Mouse (Mus musculus) embryonic fibroblast, embryonic 13.5 days (primary cell): ENCODE measurements around the gene Dgkg. TPM values are rescaled to one million over a fixed set of nuclear protein-coding genes. Genes with fewer than 3 reads are reported as not detected.

Experiments used
- H3K27ac ChIP-seq: 2 replicates; pipeline ENCODE4 v1.5.1; 2012; ENCODE audit warnings: low read length, control low read depth, inconsistent platforms; ENCODE audit not compliant: insufficient read depth
- H3K4me1 ChIP-seq: 2 replicates; pipeline ENCODE4 v1.6.1; 2011; ENCODE audit warnings: low read length; ENCODE audit not compliant: control insufficient read depth, insufficient read depth
- H3K4me3 ChIP-seq: 2 replicates; pipeline ENCODE4 v1.5.1; 2011; ENCODE audit warnings: mild to moderate bottlenecking, control low read depth, low read length; ENCODE audit not compliant: insufficient read depth
- CTCF ChIP-seq: IDR thresholded peaks from 2 replicates; pipeline ENCODE4 v1.5.1; 2011; ENCODE audit warnings: mild to moderate bottlenecking, control low read depth, low read length, moderate library complexity, borderline replicate concordance; ENCODE audit not compliant: insufficient read depth
- POLR2A ChIP-seq: IDR thresholded peaks from 2 replicates; pipeline ENCODE4 v1.6.1; 2011; ENCODE audit warnings: low read depth, mild to moderate bottlenecking, control low read depth, low read length, moderate library complexity
- polyA plus RNA-seq: library from polyadenylated mRNA; stranded (reverse); fragments of >200 nt; gene quantifications from 2 replicates; pipeline ENCODE4 v1.2.4, GENCODE M21; 2011; ENCODE audit warnings: low read depth; ENCODE audit not compliant: missing spikeins, insufficient read length

The Dgkg gene
- polyA plus RNA-seq, 1 experiment = 0.32 TPM

DNA sequence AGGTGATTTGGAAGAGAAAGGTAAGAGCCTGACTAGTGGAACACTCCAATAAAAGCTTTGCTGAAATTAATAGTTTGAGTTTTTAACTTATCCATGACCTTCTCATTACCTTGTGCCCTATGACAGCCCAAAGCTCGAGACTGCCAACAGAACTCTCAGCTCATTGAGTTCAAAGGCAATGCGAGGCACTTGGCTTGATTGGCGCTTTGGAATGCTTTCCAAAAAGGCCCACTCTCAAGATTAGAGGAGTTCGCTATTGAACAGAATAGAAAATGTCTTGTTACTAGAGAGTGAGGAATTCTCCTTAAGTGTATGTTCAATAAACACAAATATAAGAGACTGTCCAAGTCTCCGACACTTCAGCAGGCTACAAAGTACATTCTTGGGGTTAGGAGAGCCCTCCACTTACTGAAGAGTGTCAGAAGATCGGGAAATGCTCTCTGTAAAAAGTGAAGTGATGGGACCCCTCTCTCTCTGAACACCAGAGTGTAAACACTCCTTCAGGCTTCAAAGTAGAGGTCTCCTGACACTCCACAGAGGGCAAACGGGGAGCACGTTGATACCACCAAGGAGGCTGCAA is 120.3 kb downstream of the Dgkg start:
- Histone ChIP-seq H3K4me3 (no peak overlapping the region), H3K4me1 (no peaks in the 10 kb centered on the region), H3K27ac (no peak overlapping the region)
- TF ChIP-seq POLR2A (no peak), CTCF (no peak)

DNA sequence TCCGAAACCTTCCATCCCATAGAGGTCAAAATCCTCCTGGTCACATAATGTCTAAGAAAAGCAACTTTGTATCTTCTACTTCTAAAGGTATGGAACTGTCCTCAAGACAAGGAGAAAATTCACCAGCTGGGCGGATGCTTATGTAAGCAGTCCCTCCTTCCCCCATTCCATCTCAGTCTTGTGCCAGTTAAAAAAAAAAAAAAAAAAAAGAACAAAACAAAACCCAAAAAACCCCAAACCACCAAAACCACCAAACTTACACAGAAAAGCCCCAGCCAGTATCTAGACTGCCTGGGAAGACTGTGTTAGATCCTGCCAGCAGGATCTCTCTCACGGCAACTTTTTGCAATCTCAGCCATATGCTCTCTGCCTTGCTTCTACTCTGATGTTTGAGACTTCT is 123.9 kb downstream of the Dgkg start:
- no peak overlapping the region for H3K27ac ChIP-seq
- TF ChIP-seq CTCF = no peak
- no peak for TF ChIP-seq POLR2A
- H3K4me3 ChIP-seq = no peak overlapping the region
- no peaks in the 10 kb centered on the region for H3K4me1 ChIP-seq

DNA sequence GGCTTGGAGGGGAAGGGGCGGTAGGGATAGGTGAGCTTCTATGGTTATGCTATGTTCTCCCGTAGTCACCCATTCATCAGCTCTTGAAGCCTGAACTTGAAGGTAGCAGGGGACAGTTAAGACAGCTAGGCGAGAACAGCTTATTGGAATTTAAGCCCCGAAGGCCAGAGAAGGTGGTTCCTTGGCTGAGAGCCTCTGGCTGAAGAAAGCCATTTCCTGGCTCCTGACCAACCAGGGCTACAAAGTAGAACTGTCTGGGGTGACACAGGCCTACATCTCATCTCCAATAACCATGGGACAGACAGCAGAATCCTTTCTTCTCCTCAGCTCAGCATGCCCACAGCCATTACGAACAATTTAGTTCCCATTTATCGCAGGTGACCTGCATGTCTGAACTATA is 125.2 kb downstream of the Dgkg start:
- H3K27ac ChIP-seq = no peak overlapping the region
- TF ChIP-seq CTCF = no peak
- no peak for TF ChIP-seq POLR2A
- H3K4me3 ChIP-seq = no peak overlapping the region
- H3K4me1 ChIP-seq = no peaks in the 10 kb centered on the region

DNA sequence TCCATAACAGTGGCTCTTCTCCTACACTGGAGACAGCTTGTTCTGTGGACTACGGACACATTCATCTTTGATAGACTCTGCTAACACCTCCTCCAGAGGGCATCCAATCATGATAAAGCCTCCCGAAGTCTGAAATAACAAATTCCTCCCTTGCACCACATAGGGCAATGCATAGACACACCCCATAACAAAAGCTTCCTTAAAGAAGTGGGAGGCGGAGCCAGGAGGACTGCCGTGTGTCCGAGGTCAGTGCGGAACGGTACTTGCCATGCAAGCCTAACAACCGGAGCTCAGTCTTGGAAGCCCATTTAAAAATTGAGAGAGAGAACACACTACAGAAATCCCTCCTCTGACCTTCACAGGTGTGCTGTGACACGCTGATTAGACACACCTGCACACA is 126.0 kb downstream of the Dgkg start:
- no peak overlapping the region for H3K4me3 ChIP-seq
- no peak overlapping the region for H3K27ac ChIP-seq
- H3K4me1 ChIP-seq = no peaks in the 10 kb centered on the region
- TF ChIP-seq POLR2A (no peak), CTCF (no peak)

DNA sequence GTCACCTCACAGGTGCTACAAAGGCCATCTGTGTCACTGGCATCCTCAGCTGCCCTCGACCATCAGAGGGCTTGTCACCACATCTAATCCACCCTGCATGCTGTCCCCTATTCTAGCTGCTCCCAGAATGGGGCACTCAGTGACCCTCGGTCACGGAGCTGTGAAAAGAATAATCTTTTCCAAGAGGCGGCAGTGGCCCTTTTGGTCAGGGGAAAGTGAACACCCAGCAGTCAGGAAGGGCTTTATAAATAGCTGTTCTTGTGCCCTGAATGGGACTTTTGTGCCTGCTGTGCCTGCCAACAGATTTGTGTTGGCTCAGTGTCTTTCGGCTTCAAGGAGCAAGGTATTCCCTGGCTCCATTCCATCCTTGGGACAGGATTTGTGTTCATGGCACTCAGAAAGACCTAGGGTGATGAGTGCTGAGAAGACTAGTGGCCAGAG is 129.5 kb downstream of the Dgkg start:
- Histone ChIP-seq H3K4me1 (no peaks in the 10 kb centered on the region), H3K4me3 (no peak overlapping the region), H3K27ac (no peak overlapping the region)
- TF ChIP-seq POLR2A = no peak
- TF ChIP-seq CTCF = no peak

DNA sequence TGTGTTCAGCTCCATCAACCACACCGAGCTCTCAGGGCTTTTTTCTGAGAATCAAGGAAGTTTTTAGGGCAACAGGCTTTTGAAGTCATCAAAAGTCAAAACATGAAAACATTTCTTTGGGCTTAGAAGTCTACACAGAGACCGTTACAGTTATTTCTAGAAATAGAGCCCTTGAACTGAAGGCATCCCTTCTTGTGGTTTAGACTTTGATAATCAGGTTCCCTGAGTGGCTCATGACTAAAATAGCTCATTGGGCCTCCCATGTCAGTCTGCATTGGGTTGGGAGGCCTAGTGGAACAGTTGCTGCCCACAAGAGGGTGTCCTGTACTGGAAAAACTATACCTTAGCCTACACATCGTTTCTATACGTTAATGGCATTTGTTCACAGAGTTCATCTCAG is 130.6 kb downstream of the Dgkg start:
- Histone ChIP-seq H3K4me1 (no peaks in the 10 kb centered on the region), H3K27ac (no peak overlapping the region), H3K4me3 (no peak overlapping the region)
- no peak for TF ChIP-seq CTCF

DNA sequence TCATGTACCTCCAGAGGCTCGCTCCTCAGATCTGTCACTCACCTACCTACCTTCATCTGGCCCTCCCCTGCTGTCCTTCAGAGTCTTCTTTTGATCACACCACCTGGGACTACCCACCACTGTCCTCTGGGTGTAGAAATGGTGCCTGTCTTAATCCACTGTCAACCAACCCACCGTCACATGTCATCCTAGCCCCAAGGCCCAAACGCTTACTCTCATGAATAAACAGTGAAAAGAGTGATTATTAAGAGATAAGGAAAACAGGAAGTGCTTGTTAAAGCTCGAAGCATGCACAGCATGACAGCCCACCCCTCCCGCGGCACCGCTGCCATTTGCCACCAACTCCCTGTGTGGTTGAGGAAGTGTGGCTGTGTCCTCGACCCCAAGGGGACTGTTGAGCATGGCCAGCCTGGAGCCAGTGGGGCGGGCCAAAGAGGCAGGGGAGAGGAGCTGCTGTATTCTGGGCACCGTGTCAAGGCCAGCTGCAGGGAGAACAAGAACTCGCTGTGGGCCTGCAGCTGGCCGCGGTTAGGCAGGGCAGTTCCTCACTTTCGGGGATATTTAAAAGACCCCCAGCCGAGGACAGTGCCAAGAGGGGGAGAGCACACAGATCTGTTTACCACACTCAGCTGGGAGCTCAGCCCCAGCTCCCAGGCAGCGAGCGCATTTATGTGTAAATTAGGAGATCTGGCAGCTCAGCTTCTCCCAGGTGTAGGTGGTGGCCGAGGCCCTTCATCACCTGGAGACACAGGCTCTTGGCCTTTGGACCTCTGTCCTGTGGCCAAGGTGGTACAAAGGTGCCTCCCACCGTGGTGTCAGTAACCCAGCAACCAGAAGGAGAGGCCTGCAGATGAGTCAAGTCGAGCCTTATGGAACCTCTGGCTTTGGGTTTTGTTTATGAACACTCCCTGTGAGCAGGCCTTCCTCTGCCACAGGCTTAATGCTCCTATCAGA is 139.3 kb downstream of the Dgkg start:
- no peak overlapping the region for H3K4me3 ChIP-seq
- H3K27ac ChIP-seq = no peak overlapping the region
- H3K4me1 ChIP-seq = no peaks in the 10 kb centered on the region
- no peak for TF ChIP-seq CTCF
- TF ChIP-seq POLR2A = no peak

DNA sequence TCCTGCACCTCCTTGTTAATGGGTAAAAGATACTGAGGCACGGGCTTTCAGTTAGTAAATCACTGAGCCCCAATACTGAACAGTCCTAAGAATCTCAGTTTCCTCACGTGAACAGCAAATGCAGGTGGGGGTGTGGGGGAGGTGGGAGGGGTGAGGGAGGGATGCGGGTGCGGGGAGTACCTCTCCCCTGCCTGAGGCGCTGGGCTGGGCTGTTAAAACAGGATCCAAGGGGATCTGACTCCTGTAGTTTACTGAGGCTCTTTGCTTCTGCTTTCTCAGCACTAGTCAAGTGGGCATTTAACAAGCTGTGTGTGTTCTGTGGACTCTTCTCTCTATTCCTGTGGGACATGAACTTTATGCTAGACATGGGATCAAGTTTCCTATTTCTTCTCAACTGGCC is 141.5 kb downstream of the Dgkg start:
- Histone ChIP-seq H3K27ac (no peak overlapping the region), H3K4me3 (no peak overlapping the region), H3K4me1 (no peaks in the 10 kb centered on the region)
- TF ChIP-seq POLR2A = no peak
- TF ChIP-seq CTCF = no peak

DNA sequence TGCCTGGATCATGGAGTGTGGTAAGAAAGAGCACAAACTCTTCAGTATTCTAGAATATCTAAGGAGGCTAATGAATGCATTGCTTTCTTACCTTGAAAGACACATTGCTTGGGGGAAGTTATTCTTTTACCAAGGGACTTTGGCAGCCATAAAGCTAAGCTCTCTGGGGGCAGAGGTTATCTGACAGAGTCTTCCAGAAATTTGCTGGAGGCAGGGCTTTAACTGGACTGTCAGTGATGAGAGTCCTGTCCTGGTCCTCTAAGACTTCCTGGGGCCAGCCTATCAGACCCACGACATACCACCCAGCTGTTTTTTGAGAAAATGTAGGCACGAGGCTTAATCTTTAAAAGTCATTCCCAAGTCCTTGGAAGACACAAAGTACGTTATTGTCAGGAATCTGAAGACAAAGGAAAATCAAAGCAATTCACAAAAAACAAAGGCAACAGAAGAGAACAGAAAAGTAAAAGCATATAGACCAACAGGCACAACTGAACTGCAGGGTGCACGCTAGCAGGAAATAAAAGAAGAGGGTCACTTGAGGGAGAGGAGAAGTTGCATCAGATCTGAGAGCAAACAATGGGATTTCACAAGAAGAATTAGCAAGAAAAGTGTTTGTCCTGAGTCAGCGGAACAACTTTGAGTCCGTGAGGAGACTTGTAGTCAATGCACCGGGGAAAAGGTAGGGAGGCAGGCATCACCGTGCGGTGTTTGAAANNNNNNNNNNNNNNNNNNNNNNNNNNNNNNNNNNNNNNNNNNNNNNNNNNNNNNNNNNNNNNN is 146.0 kb downstream of the Dgkg start:
- H3K27ac ChIP-seq = no peak overlapping the region
- H3K4me3 ChIP-seq = no peak overlapping the region
- TF ChIP-seq POLR2A (no peak), CTCF (no peak)
- H3K4me1 ChIP-seq = no peaks in the 10 kb centered on the region
